Mouse (Mus musculus) thymus, postnatal 36 days (tissue): ENCODE results near the gene Cybrd1.

Source experiments
- DNase-seq, 2 experiments: peaks; one replicate each; pipeline ENCODE4 v3.0.0; 2022; ENCODE audit warnings: mixed read lengths in 2 of 2

The Cybrd1 gene

GRCm38 (mm10) chr2:71117797-71118708, at the start of gene Cybrd1:
Cybrd1 (plus strand) TSS chr2:71117923.
- peak; percentile 29 to 43 for DNase-seq

- DNase-seq: no peak
These were observed 46.1 kb upstream of the Cybrd1 start for GRCm38 (mm10) chr2:71071601-71072000.

GRCm38 (mm10) chr2:71073330-71073729, 44.4 kb upstream of the Cybrd1 start:
- no peak for DNase-seq

GRCm38 (mm10) chr2:71073828-71074227, 43.9 kb upstream of the Cybrd1 start:
- no peak for DNase-seq

- no peak for DNase-seq
These were observed 35.3 kb upstream of the Cybrd1 start for GRCm38 (mm10) chr2:71082416-71082815.

- DNase-seq: no peak
These were observed 34.1 kb upstream of the Cybrd1 start for GRCm38 (mm10) chr2:71083454-71084193.

- no peak for DNase-seq
These were observed 28.0 kb upstream of the Cybrd1 start for GRCm38 (mm10) chr2:71089766-71090165.

GRCm38 (mm10) chr2:71090660-71091445, 26.9 kb upstream of the Cybrd1 start:
- DNase-seq: peak; percentile 57 to 63

- DNase-seq: no peak
These were observed 21.6 kb upstream of the Cybrd1 start for GRCm38 (mm10) chr2:71096170-71096569.

- DNase-seq: peak; percentile 15 to 31
These were observed 15.0 kb upstream of the Cybrd1 start for GRCm38 (mm10) chr2:71102621-71103291.

- no peak for DNase-seq
These were observed 14.4 kb upstream of the Cybrd1 start for GRCm38 (mm10) chr2:71103292-71103680.

- no peak for DNase-seq
These were observed 13.0 kb upstream of the Cybrd1 start for GRCm38 (mm10) chr2:71104696-71105095.

GRCm38 (mm10) chr2:71105469-71106215, 12.1 kb upstream of the Cybrd1 start:
- no peak for DNase-seq

- DNase-seq: no peak
These were observed 10.5 kb upstream of the Cybrd1 start for GRCm38 (mm10) chr2:71107225-71107624.

GRCm38 (mm10) chr2:71108541-71108940, 9.2 kb upstream of the Cybrd1 start:
- no peak for DNase-seq

GRCm38 (mm10) chr2:71113489-71114171, 4.1 kb upstream of the Cybrd1 start:
- no peak for DNase-seq

- peak in 1 of 2 experiments; percentile 18 for DNase-seq
These were observed 1.6 kb upstream of the Cybrd1 start for GRCm38 (mm10) chr2:71116151-71116550.

- no peak for DNase-seq
These were observed 3.1 kb downstream of the Cybrd1 start for GRCm38 (mm10) chr2:71120844-71121243.

GRCm38 (mm10) chr2:71121406-71121805, 3.7 kb downstream of the Cybrd1 start:
- DNase-seq: no peak

GRCm38 (mm10) chr2:71122268-71123029, 4.7 kb downstream of the Cybrd1 start:
- DNase-seq: no peak
